20 mouse cellular contexts compared by ENCODE assay signal in the genomic region with DNA sequence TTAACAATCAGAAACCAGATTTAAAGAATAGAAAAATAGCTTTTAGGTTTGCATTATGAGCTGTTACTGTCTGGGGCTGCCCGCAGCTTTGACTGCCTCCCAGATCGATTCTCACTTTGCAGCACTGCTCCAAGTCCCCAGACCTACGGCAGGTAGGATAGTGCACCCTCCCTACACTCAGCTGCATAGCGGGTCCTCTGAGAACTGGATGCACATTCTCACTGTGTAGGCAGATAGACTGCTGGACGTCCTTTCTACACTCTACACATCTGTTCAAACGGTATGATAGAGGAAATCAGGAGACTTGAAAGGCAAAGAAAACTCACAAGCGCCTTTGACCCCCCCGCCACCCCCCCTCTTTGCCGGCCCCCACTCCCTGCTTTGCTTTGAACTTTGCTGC. TPM values are rescaled to one million over a fixed set of nuclear protein-coding genes. Genes with fewer than 3 reads are reported as not detected.
"Had no signal": no experiment of that assay in that cellular context is flagged by ENCODE, and none has a peak within 500 bp of the region (broad histone marks: within the 10 kb centered on the region; RNA-seq: fewer than 3 reads in every experiment).

No protein-coding gene starts in this region.

- H3K4me1 ChIP-seq: liver, embryonic 13.5 days had no signal

- H3K9ac ChIP-seq: kidney, embryonic 15.5 days; liver, embryonic 13.5 days had no signal

- ATAC-seq: midbrain, embryonic 16.5 days had no signal

- H3K27ac ChIP-seq: kidney, embryonic 15.5 days; left cerebral cortex, adult 2 months; liver, embryonic 13.5 days; stomach, postnatal 0 days had no signal

- H3K4me2 ChIP-seq: kidney, embryonic 15.5 days; liver, embryonic 13.5 days; midbrain, embryonic 11.5 days had no signal

- H3K9me3 ChIP-seq: kidney, embryonic 15.5 days; liver, embryonic 13.5 days had no signal

- H3K36me3 ChIP-seq: kidney, embryonic 15.5 days; liver, embryonic 13.5 days had no signal

- DNase-seq: kidney, adult 11 months; kidney, adult 8-10 months; kidney, postnatal 10 days; kidney, postnatal 36 days; layer of hippocampus, postnatal 36 days; liver, embryonic 13.5 days; right cerebral cortex, postnatal 14 days; right cerebral cortex, postnatal 4 days; thymus, adult 2 months; thymus, postnatal 14 days; thymus, postnatal 4 days had no signal

- H3K27me3 ChIP-seq: kidney, embryonic 15.5 days; liver, embryonic 13.5 days had no signal

- H3K4me3 ChIP-seq: kidney, embryonic 15.5 days; left cerebral cortex, adult 2 months; liver, embryonic 13.5 days; myocyte had no signal

RNA-seq across cellular contexts. Expression of gene Sh3rf3, which starts 42.7 kb away (rescaled TPM):
- total RNA-seq: liver, adult 2 months; megakaryocyte-erythroid progenitor cell, adult 5-6 weeks; monocyte, adult 5-6 weeks had no signal
- polyA plus RNA-seq: liver, adult 2 months; liver, embryonic 13.5 days had no signal
